Mouse (Mus musculus): ENCODE measurements around the gene Acoxl.

The Acoxl gene

DNA sequence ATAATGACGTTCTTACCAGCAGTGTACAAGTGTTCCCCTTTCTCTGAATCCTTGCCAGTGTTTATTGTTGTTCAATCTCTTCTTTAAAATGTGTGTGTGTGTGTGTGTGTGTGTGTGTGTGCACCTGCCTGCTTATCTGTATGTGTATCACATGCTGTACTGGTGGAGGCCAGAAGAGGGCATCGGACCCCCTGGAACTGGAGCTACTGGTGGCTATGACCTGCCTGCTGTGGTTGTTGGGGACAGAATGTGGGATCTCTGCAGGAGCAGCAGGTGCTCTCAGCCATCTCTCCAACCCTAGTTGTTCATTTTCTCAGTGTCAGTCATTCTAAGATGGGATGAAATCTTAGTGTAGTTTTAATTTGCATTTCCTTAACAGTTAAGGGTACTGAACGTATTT lies 98.4 kb downstream of the Acoxl start:
- DNase-seq (ENCODE audit: low spot score in 2 of 2) = no peak

GRCm38 (mm10) chr2:127939206-127939605 lies 100.5 kb downstream of the Acoxl start:
- no peak for DNase-seq (ENCODE audit: low spot score in 2 of 2)

DNA sequence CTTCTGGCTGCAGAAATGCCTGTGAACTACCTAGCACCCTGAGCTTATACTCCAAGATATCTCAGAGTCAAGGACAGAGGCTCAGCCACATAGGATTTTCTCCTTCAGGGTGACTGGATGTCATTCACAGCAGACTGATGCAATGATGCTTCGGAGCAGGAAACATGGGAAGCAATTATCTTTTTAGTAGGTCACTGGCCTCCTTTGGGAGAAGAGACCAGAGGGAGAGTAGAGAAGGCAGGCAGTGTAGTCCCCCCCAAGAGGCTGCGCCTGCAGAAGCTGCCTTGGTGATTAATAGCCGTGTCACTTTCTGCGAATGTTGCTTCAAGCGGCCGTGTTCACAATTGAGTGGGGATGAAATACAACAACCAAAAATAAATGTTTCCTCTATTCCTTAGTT lies 121.9 kb downstream of the Acoxl start:
- DNase-seq (ENCODE audit: low spot score in 2 of 2) = peak; percentile 6 to 10

GRCm38 (mm10) chr2:127961154-127961553 lies 122.5 kb downstream of the Acoxl start:
- DNase-seq (ENCODE audit: low spot score in 2 of 2) = peak in 1 of 2 experiments; percentile 37

GRCm38 (mm10) chr2:127961802-127962433 lies 123.2 kb downstream of the Acoxl start:
- peak; percentile 48 to 59 for DNase-seq (ENCODE audit: low spot score in 2 of 2)

GRCm38 (mm10) chr2:127968944-127969343 lies 130.3 kb downstream of the Acoxl start:
- no peak for DNase-seq (ENCODE audit: low spot score in 2 of 2)

DNA sequence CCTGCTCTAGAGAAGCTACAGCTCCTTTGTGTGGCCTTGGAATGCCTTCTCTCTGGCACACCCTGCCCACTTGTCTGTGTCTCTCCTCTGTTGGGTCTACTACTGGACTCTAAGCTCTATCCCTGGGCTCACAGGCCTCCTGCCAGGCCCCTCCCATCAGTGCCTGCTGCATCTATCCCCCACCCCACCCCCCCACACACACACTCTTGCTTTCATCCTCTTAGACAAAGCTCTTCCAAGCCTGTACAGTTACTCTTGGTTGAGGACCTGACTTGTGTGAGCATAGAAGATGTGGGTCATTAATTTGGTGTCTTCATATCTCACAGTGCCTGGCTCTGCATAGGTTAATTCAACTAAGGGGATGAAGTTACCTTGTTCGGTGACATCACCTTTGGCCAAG lies 137.6 kb downstream of the Acoxl start:
- DNase-seq (ENCODE audit: low spot score in 2 of 2) = no peak

GRCm38 (mm10) chr2:127978601-127979230 lies 140.0 kb downstream of the Acoxl start:
- DNase-seq (ENCODE audit: low spot score in 2 of 2) = no peak

DNA sequence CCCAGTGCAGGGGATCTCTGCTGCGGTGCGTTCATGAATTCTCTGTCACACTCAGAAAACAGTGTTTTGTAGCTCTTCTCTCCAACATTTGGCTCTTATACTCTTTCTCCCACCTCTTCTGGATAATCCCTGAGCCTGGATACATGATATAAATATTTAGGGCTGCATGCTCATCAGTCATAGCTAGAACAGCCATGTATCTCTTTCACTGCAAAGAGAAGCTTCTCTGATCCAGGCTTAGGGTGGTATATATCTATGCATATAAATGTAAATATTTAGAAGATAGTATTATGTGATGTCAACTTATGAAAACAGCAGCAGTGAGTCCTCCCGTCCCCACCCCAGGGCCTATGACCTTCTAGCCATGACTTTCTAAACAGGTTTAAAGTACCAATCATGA lies 143.9 kb downstream of the Acoxl start:
- DNase-seq (ENCODE audit: low spot score in 2 of 2) = no peak

DNA sequence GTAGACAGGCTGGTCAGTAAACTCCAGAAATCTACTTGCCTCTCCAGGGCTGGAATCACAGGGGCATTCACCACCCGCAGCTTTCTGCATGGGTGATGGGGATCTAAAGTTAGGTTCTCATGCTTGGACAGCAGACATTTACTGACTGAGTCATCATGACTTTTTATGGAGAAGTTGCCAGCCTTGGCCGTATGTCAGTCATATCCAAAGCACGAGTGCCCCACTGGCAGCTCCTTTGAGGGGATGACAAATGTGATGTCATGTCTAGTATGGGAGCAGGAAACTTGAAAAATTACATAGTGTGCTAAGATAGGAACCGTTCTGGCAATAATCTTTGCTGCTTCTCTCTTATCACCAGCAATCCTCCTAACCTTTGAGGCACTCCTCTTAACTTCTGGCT lies 144.6 kb downstream of the Acoxl start:
- DNase-seq (ENCODE audit: low spot score in 2 of 2) = no peak

DNA sequence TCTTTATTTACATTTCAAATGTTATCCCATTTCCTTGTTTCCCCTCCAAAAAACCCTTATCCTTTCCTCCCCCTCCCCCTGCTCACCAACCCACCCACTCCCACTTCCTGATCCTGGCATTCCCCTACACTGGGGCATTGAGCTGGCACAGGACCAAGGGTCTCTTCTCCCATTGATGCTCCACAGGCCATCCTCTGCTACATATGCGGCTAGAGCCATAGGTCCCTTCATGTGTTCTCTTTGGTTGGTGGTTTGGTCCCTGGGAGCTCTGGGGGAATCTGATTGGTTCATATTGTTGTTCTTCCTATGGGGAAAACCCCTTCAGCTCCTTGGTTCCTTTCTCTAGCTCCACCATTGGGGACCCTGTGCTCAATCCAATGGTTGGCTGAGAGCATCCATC lies 145.3 kb downstream of the Acoxl start:
- DNase-seq (ENCODE audit: low spot score in 2 of 2) = no peak

DNA sequence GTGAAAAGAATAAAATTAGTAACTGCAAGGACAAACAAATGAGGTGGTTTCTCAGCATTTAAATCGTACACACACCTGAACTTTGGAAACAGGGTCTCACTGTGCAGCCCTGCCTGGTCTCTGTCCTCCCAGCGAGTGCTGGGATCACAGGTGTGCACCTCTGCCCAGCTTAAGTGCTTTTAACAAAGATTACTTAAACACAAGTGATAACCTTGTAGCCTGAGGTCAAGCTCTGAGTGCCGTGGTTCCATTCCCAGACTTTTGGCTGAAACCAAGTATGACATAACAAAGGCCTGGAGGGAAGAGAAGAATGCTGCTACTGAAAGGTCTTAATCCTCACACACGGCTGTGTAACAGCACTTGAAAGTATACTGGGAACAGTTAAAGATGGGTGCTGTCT lies 149.0 kb downstream of the Acoxl start:
- no peak for DNase-seq (ENCODE audit: low spot score in 2 of 2)

GRCm38 (mm10) chr2:127990856-127991479 lies 152.3 kb downstream of the Acoxl start:
- DNase-seq (ENCODE audit: low spot score in 2 of 2) = no peak

- DNase-seq (ENCODE audit: low spot score in 2 of 2) = no peak
Observed at GRCm38 (mm10) chr2:127991656-127992055, 153.0 kb downstream of the Acoxl start.

DNA sequence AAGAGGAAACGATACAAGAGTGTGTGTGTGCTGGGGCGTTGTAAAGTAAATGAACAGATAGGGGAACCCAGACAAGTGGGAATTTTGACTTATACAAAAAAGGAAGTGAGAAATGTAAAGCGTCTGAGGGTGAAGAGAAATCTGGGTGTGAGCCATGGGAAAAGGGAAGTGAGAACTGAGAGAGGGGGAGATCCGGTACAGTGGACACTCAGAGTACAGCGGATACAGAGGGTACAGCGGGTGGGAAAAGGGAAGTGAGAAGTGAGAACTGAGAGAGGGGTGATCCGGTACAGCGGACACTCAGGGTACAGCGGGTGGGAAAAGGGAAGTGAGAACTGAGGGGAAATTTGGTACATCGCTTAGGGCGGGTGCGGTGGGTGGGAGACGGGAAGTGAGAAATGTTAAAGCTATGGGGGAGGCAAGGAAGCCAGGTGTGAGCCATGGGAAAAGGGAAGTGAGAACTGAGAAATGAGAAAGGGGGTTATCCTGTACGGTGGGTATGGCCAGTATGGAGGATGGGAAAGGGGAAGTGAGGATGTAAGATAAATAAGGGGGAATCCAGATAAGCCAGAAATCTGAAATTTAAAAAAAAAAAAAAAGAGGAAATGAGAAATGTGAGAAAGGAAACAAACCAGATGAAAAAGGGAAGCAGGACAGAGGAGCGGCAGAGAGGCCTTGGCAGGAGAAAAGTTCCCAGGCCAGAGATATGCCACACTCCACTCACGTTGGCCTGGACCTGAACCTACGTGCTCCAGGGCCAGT lies 170.2 kb downstream of the Acoxl start:
- DNase-seq (ENCODE audit: low spot score in 2 of 2) = no peak

GRCm38 (mm10) chr2:128014613-128015012 lies 175.9 kb downstream of the Acoxl start:
- no peak for DNase-seq (ENCODE audit: low spot score in 2 of 2)

GRCm38 (mm10) chr2:128015602-128016001 lies 176.9 kb downstream of the Acoxl start:
- no peak for DNase-seq (ENCODE audit: low spot score in 2 of 2)

DNA sequence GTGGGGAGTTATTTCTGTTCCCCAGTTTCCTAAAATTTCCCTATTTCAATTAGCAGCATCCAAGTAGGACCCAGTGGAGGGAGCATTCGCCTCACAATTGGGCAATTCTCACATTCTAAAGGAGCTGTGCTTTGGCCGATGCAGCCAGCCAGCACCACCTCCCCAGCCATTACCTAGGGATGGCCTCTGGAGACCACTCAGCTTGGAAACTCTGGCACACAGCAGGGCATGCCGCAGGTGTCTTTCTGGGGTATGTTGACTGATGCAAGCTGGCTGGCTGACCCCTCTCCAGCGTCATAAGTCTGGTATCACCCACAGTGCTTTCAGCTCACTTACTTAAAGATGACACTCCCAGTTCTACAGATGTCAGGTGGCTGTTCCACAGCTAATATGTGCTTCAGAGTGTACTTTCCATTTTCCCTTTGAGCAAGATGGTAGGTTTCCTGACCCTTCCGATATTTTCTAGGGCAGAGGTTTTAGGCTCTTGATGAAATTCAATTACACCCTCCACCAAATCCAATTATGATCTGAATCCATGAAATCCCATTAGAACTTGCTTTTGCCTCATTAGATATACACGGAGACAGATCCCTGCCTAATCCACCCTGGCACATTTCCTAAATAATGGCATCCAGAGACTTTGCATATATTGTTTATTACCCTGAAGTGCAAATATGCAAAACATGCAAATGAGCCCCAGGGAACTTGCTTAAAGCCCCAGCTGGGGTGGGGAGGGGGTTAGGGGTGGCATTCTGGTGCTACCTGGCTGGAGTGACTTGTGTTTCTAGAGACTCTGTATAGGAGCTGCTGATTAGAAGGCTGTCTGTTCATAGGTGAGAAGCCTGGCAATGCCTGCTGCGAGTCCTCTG lies 181.6 kb downstream of the Acoxl start:
- no peak for DNase-seq (ENCODE audit: low spot score in 2 of 2)

GRCm38 (mm10) chr2:128020908-128021193 lies 182.2 kb downstream of the Acoxl start:
- no peak for DNase-seq (ENCODE audit: low spot score in 2 of 2)

DNA sequence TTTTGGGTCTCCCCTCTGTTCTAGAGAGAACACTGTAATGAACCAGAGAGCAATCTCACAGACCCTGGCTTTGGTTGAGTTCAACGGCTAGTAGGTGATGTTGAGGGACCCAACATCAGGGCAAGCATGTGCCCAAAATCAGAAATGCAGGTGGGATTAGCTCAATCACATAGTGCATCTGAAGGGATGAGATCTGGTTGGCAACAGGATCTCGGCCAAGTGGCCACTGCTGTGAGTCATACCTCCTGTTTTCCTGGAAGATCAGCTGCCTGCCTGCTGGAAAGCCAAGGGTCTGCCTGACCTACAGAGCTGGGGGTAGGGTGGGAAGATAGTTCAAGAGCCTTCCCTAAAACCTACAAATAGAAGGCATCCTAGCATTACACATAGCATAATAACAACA lies 185.2 kb downstream of the Acoxl start:
- DNase-seq (ENCODE audit: low spot score in 2 of 2) = no peak

GRCm38 (mm10) chr2:128027696-128028095 lies 189.0 kb downstream of the Acoxl start:
- DNase-seq (ENCODE audit: low spot score in 2 of 2) = no peak

GRCm38 (mm10) chr2:128029968-128030367 lies 191.3 kb downstream of the Acoxl start:
- no peak for DNase-seq (ENCODE audit: low spot score in 2 of 2)

All from right cerebral cortex, postnatal 36 days (tissue).